Mouse (Mus musculus): Measurements from ENCODE around the gene Ifitm6. TPM values are rescaled to one million over a fixed set of nuclear protein-coding genes. Genes with fewer than 3 reads are reported as not detected.
A peak's percentile ranks its signal among the peaks of the same experiment; 100 is the strongest.

Ifitm6 gene
- polyA plus RNA-seq, 1 experiment = 4.4 TPM

DNA sequence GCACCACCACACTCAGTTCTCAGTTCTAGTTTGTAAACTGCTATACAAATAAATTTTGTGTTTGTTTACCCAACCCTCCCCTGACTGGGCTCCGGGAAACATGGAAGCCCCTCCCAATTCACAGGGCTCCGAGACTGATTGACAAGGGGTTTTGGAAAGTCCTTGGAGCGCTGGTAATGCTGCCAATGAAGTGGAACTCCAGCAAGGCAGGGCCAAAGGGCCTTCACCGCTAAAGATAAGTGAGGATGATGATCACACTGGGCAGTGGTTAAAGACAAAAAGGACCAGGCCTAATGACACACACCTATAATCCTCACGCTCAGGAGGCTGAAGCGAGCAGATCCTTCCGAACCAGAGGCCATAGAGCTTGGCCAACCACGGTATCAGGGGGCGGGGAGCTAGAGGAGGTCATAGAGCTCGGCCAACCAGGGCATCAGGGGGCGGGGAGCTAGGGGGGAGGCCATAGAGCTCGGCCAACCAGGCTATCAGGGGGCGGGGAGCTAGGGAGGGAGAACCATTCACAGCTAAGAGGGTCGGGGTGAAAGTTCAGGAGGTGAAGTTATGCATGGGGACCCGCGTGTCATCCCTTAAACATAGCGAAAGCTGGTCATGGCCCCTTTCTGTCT is 33.4 kb upstream of the Ifitm6 start:
- H3K4me3 ChIP-seq = no peak overlapping the region
- H3ac ChIP-seq (ENCODE audit: control insufficient read depth, insufficient read length) = no peak overlapping the region
- no peak overlapping the region for H3K4me2 ChIP-seq (ENCODE audit: low read depth)
- no peaks in the 10 kb centered on the region for H3K79me2 ChIP-seq (ENCODE audit: control insufficient read depth, insufficient read depth)
- H3K27me3 ChIP-seq (ENCODE audit: control insufficient read depth, insufficient read depth, insufficient read length) = no peaks in the 10 kb centered on the region
- TF ChIP-seq POLR2A (IDR thresholded peaks at IDR 0.05; ENCODE audit: insufficient read length, low read depth) (no peak), TCF12 (IDR thresholded peaks at IDR 0.05; ENCODE audit: insufficient read depth, poor library complexity, severe bottlenecking) (no peak), E2F4 (IDR thresholded peaks at IDR 0.05; ENCODE audit: insufficient read depth) (no peak), POLR2AphosphoS2 (IDR thresholded peaks at IDR 0.05; ENCODE audit: insufficient read length, low read depth) (no peak), SRF (IDR thresholded peaks at IDR 0.05; ENCODE audit: control insufficient read depth, insufficient read length, low read depth) (no peak), MYOD1 (IDR thresholded peaks at IDR 0.05; ENCODE audit: control insufficient read depth in 1 of 3, insufficient read length in 2 of 3, low read depth in 2 of 3) (no peak), USF1 (IDR thresholded peaks at IDR 0.05; ENCODE audit: low read depth) (no peak)
- H3K36me3 ChIP-seq (ENCODE audit: control insufficient read depth, insufficient read depth) = no peaks in the 10 kb centered on the region

DNA sequence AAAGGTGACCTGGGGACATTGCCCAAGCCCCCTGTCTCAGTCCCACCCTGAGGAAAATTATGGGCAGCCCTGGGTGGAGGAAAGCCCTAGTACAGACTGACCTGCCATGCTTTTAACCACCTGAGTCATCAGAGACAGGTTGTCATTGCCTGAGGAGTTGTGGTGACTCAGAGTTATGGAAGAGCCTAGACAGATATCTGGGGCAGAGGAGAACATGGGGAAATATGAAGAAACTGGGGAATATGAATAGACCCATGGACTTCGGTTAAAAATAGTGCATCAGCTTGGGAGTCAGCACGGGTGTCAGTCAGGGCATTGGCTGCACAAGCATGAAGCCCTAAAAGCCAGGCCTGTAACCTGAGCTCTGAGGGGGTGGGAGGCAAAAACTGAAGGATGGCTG is 31.6 kb upstream of the Ifitm6 start:
- Histone ChIP-seq H3K4me3 (no peak overlapping the region), H3K36me3 (ENCODE audit: control insufficient read depth, insufficient read depth) (no peaks in the 10 kb centered on the region), H3K27me3 (ENCODE audit: control insufficient read depth, insufficient read depth, insufficient read length) (no peaks in the 10 kb centered on the region), H3ac (ENCODE audit: control insufficient read depth, insufficient read length) (no peak overlapping the region), H3K4me2 (ENCODE audit: low read depth) (peak overlapping the region; percentile 14), H3K79me2 (ENCODE audit: control insufficient read depth, insufficient read depth) (no peaks in the 10 kb centered on the region)
- TF ChIP-seq REST (IDR thresholded peaks at IDR 0.05; ENCODE audit: insufficient read depth, insufficient read length) (no peak), E2F4 (IDR thresholded peaks at IDR 0.05; ENCODE audit: insufficient read depth) (no peak), MAX (IDR thresholded peaks at IDR 0.05; ENCODE audit: low read depth) (no peak), POLR2AphosphoS2 (IDR thresholded peaks at IDR 0.05; ENCODE audit: insufficient read length, low read depth) (no peak), CEBPB (IDR thresholded peaks at IDR 0.05; ENCODE audit: insufficient read depth, poor library complexity, severe bottlenecking) (no peak), TCF3 (IDR thresholded peaks at IDR 0.05; ENCODE audit: insufficient read length, low read depth) (no peak), USF1 (IDR thresholded peaks at IDR 0.05; ENCODE audit: low read depth) (no peak), SRF (IDR thresholded peaks at IDR 0.05; ENCODE audit: control insufficient read depth, insufficient read length, low read depth) (no peak)

DNA sequence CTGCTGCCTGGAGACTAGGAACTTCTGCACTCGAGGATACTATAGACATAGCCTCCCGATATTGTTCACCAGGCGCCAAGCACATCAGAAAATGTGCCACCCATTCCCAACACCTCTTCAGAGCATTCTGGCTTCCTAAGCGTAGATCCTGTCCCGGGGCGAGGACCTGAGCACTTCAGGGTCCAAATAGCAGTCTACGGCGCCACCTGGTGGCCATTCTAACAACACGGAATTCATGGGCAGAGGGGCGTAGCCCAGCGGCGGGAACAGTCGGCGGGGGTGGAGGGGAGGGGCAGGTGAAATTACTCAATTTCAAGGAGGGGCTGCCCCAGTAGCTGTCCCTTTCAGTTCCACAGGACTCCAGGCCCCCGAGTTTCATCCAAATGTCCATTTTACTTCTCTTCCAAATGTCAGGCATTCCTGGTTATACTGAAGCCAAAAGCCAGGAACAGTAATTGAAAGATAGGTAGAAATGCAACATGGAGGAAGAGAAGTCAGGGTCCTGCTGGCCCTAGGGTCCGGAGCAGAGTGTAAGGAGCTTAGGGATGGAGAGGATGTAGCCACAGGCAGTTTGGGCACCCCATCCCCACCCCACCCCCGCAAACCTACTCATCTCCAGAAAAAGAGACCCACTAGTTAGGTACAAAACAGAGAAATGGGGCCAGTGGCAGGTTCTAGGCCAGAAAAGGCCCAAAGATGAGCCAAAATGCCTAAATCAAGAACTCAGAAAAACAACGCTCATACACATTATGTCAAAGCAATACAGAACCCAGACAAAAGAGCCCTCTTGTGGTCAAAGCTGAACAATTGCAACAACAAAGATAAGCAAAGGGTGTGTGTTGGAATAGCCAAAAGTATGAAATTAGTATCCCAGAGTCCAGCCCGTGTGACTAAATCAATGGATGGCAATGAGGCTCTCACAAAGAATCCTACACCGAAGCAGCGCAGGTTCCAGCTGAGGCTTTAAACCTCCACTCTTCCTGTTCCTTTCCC is 30.8 kb upstream of the Ifitm6 start:
- Histone ChIP-seq H3K4me2 (ENCODE audit: low read depth) (peak overlapping the region; percentile 98), H3K4me3 (peak overlapping the region; percentile 20), H3K27me3 (ENCODE audit: control insufficient read depth, insufficient read depth, insufficient read length) (no peaks in the 10 kb centered on the region), H3K79me2 (ENCODE audit: control insufficient read depth, insufficient read depth) (no peaks in the 10 kb centered on the region), H3ac (ENCODE audit: control insufficient read depth, insufficient read length) (no peak overlapping the region), H3K36me3 (ENCODE audit: control insufficient read depth, insufficient read depth) (no peaks in the 10 kb centered on the region)
- TF ChIP-seq REST (IDR thresholded peaks at IDR 0.05; ENCODE audit: insufficient read depth, insufficient read length) = no peak
- TF ChIP-seq MYOD1 (IDR thresholded peaks at IDR 0.05; ENCODE audit: control insufficient read depth in 1 of 3, insufficient read length in 2 of 3, low read depth in 2 of 3) = peak in 1 of 3 experiments; percentile 28
- no peak for TF ChIP-seq SRF (IDR thresholded peaks at IDR 0.05; ENCODE audit: control insufficient read depth, insufficient read length, low read depth)
- TF ChIP-seq POLR2A (IDR thresholded peaks at IDR 0.05; ENCODE audit: insufficient read length, low read depth) = no peak
- TF ChIP-seq E2F4 (IDR thresholded peaks at IDR 0.05; ENCODE audit: insufficient read depth) = no peak
- 0 out of 2 replicates have a peak, but pooled peaks have one; percentile 11 for TF ChIP-seq CEBPB (IDR thresholded peaks at IDR 0.05; ENCODE audit: insufficient read depth, poor library complexity, severe bottlenecking)
- no peak for TF ChIP-seq USF1 (IDR thresholded peaks at IDR 0.05; ENCODE audit: low read depth)
- TF ChIP-seq TCF3 (IDR thresholded peaks at IDR 0.05; ENCODE audit: insufficient read length, low read depth) = no peak
- no peak for TF ChIP-seq MYOG (IDR thresholded peaks at IDR 0.05; ENCODE audit: control insufficient read depth in 1 of 3, insufficient read depth in 1 of 3, insufficient read length in 2 of 3, low read depth in 2 of 3)
- no peak for TF ChIP-seq POLR2AphosphoS2 (IDR thresholded peaks at IDR 0.05; ENCODE audit: insufficient read length, low read depth)
- no peak for TF ChIP-seq TCF12 (IDR thresholded peaks at IDR 0.05; ENCODE audit: insufficient read depth, poor library complexity, severe bottlenecking)
- TF ChIP-seq MAX (IDR thresholded peaks at IDR 0.05; ENCODE audit: low read depth) = no peak

DNA sequence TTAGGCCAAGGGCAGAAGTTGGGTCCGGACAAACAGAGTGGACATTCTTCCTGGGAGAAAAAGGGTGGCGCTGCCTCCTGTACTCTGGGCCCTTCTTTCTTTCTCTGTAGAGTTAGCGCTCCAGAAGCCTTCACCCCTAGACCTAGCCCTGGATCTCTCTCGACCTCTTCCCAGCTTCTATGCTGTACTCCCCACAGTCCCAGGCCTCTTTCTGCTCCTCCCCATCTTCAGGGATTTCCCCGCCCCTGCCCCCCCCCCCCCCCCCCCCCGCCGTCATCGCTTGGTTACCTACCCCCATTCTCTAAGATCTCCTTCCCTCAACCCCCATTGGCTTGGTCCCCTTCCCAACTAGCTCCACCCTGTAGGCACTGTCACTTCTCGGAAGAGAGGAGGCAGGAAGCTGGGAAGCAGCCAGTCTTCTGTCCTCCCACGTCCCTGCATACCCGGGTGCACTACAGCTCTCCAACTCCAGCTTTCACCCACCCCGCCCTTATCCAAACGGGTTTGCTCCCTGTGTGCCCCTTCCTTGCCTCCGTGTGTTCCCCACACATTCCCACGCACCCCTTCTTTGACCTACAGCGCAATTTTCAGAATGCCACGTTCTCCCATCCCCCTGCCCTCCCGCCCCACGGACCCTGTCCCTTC is 30.0 kb upstream of the Ifitm6 start:
- H3K27me3 ChIP-seq (ENCODE audit: control insufficient read depth, insufficient read depth, insufficient read length) = no peaks in the 10 kb centered on the region
- H3K36me3 ChIP-seq (ENCODE audit: control insufficient read depth, insufficient read depth) = no peaks in the 10 kb centered on the region
- peak overlapping the region; percentile 20 for H3K4me3 ChIP-seq
- no peaks in the 10 kb centered on the region for H3K79me2 ChIP-seq (ENCODE audit: control insufficient read depth, insufficient read depth)
- no peak overlapping the region for H3ac ChIP-seq (ENCODE audit: control insufficient read depth, insufficient read length)
- peak overlapping the region; percentile 98 for H3K4me2 ChIP-seq (ENCODE audit: low read depth)
- TF ChIP-seq TCF3 (IDR thresholded peaks at IDR 0.05; ENCODE audit: insufficient read length, low read depth) = no peak
- TF ChIP-seq E2F4 (IDR thresholded peaks at IDR 0.05; ENCODE audit: insufficient read depth) = no peak
- TF ChIP-seq SRF (IDR thresholded peaks at IDR 0.05; ENCODE audit: control insufficient read depth, insufficient read length, low read depth) = no peak
- TF ChIP-seq REST (IDR thresholded peaks at IDR 0.05; ENCODE audit: insufficient read depth, insufficient read length) = no peak
- peak in 1 of 3 experiments; percentile 13 for TF ChIP-seq MYOG (IDR thresholded peaks at IDR 0.05; ENCODE audit: control insufficient read depth in 1 of 3, insufficient read depth in 1 of 3, insufficient read length in 2 of 3, low read depth in 2 of 3)
- TF ChIP-seq POLR2A (IDR thresholded peaks at IDR 0.05; ENCODE audit: insufficient read length, low read depth) = peak; percentile 59
- peak; percentile 63 for TF ChIP-seq POLR2AphosphoS2 (IDR thresholded peaks at IDR 0.05; ENCODE audit: insufficient read length, low read depth)
- no peak for TF ChIP-seq CEBPB (IDR thresholded peaks at IDR 0.05; ENCODE audit: insufficient read depth, poor library complexity, severe bottlenecking)
- TF ChIP-seq USF1 (IDR thresholded peaks at IDR 0.05; ENCODE audit: low read depth) = no peak
- TF ChIP-seq MYOD1 (IDR thresholded peaks at IDR 0.05; ENCODE audit: control insufficient read depth in 1 of 3, insufficient read length in 2 of 3, low read depth in 2 of 3) = no peak
- TF ChIP-seq TCF12 (IDR thresholded peaks at IDR 0.05; ENCODE audit: insufficient read depth, poor library complexity, severe bottlenecking) = no peak
- TF ChIP-seq MAX (IDR thresholded peaks at IDR 0.05; ENCODE audit: low read depth) = no peak
